Mouse (Mus musculus) heart, postnatal 0 days (tissue): ENCODE measurements around the gene Rnf208.

ENCODE experiments used
- CTCF ChIP-seq: IDR thresholded peaks from 2 replicates; pipeline ENCODE4 v1.5.1; 2016; ENCODE audit warnings: antibody characterized with exemption, control low read depth, low read depth
- EP300 ChIP-seq: IDR thresholded peaks from 2 replicates; pipeline ENCODE4 v1.6.1; 2016; ENCODE audit warnings: antibody characterized with exemption, low read depth

DNA sequence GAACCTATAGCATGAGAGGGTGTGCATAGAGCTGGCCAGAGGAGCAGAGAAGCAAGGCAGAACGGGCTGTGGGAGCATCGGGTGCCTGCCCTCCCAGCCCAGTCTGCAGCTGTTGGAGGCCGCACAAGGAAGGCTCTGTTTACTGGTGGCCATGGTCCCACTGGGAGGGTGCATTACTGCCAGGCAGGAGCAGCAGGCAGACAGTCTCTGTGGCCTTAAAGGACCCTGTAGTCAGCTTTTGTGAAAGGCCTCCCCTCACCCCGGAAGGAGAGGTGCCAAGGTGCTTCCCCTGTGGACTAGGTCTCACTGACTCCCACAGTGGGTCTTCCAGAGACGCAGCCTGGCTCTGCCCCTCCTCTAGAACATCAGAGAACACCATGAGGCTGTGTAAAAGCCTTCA lies 15.2 kb upstream of the Rnf208 start:
- TF ChIP-seq CTCF = no peak
- TF ChIP-seq EP300 = no peak
